12 mouse cellular contexts compared by ENCODE assay signal in genomic region chr14:59846609-59847375, GRCm38 (mm10).
A peak's percentile ranks its signal among the peaks of the same experiment; 100 is the strongest.
DNase-seq lines count a peak whose midpoint lies in the region; ATAC-seq and TF ChIP-seq lines count a peak whose summit lies in the region.
"Had no signal": no experiment of that assay in that cellular context is flagged by ENCODE, and none has a peak within 500 bp of the region (broad histone marks: within the 10 kb centered on the region; RNA-seq: fewer than 3 reads in every experiment).

No protein-coding gene starts in this region.

- no peak overlapping the region for H3K4me3 ChIP-seq in heart, embryonic 10.5 days
- no peak overlapping the region for H3K4me3 ChIP-seq in heart, embryonic 11.5 days (ENCODE audit: low read depth, low read length)
- no peak overlapping the region for H3K4me3 ChIP-seq in limb, embryonic 14.5 days (replicated peaks; ENCODE audit: low read length)
- H3K4me3 ChIP-seq: midbrain, embryonic 12.5 days had no signal

- H3K36me3 ChIP-seq in heart, embryonic 10.5 days, result no peaks in the 10 kb centered on the region
- H3K36me3 ChIP-seq in heart, embryonic 11.5 days (ENCODE audit: control insufficient read depth, insufficient read depth, low read length), result no peaks in the 10 kb centered on the region
- H3K36me3 ChIP-seq in limb, embryonic 14.5 days (ENCODE audit: control insufficient read depth, insufficient read depth, low read length), result no peaks in the 10 kb centered on the region
- H3K36me3 ChIP-seq: midbrain, embryonic 12.5 days had no signal

- DNase-seq in adrenal gland, postnatal 10 days, result peak; percentile 5
- no peak for DNase-seq in adrenal gland, adult 2 months
- no peak for DNase-seq in heart, embryonic 10.5 days (ENCODE audit: low spot score)
- peak; percentile 42 for DNase-seq in brain, embryonic 14.5 days (ENCODE audit: low read depth)
- DNase-seq in limb, embryonic 14.5 days (ENCODE audit: low spot score), result peak; percentile 6
- no peak for DNase-seq in layer of hippocampus, adult 9-10 months (ENCODE audit: low spot score)
- DNase-seq in thymus, adult 18-20 months, result no peak
- DNase-seq: heart, postnatal 36 days; lung, embryonic 14.5 days had no signal

- no peaks in the 10 kb centered on the region for H3K27me3 ChIP-seq in heart, embryonic 10.5 days (ENCODE audit: insufficient read depth, poor library complexity, severe bottlenecking)
- no peaks in the 10 kb centered on the region for H3K27me3 ChIP-seq in heart, embryonic 11.5 days (ENCODE audit: control insufficient read depth, insufficient read depth, low read length)
- H3K27me3 ChIP-seq in limb, embryonic 14.5 days (ENCODE audit: control insufficient read depth, insufficient read depth, low read length), result 0 out of 2 replicates have a peak, but pooled peaks cover 4% of the 10 kb centered on the region
- H3K27me3 ChIP-seq: midbrain, embryonic 12.5 days had no signal

- no peak for ATAC-seq in heart, embryonic 11.5 days (replicated peaks; ENCODE audit: insufficient number of reproducible peaks, low FRiP score, low TSS enrichment)
- ATAC-seq in limb, embryonic 14.5 days (ENCODE audit: low FRiP score, low read depth), result peak; percentile 62; the same call in 1 of the 2 replicates

- H3K4me1 ChIP-seq in heart, embryonic 10.5 days, result peaks cover 17% of the 10 kb centered on the region; the same call in 1 of the 2 replicates
- 0 out of 2 replicates have a peak, but pooled peaks cover 3% of the 10 kb centered on the region for H3K4me1 ChIP-seq in heart, embryonic 11.5 days (ENCODE audit: control insufficient read depth, insufficient read depth, low read length)
- H3K4me1 ChIP-seq in limb, embryonic 14.5 days (ENCODE audit: control insufficient read depth, insufficient read depth, low read length), result peaks cover 16% of the 10 kb centered on the region; the same call in 1 of the 2 replicates

- no peak for TF ChIP-seq CTCF in brain, embryonic 14.5 days (IDR thresholded peaks at IDR 0.05; ENCODE audit: borderline replicate concordance, extremely low read depth, insufficient read depth, insufficient read length)

- H3K9me3 ChIP-seq in heart, embryonic 10.5 days, result no peaks in the 10 kb centered on the region
- H3K9me3 ChIP-seq in heart, embryonic 11.5 days (replicated peaks; ENCODE audit: control insufficient read depth, low read length), result no peaks in the 10 kb centered on the region
- H3K9me3 ChIP-seq in limb, embryonic 14.5 days (ENCODE audit: control insufficient read depth, low read length), result no peaks in the 10 kb centered on the region
- H3K9me3 ChIP-seq: midbrain, embryonic 12.5 days had no signal

- WGBS in heart, embryonic 10.5 days, result 42% methylated on average over 14 of the region's 14 CpGs
- WGBS in heart, embryonic 11.5 days (ENCODE audit: insufficient replicate concordance), result 45% methylated on average over 14 of the region's 14 CpGs
- whole genome bisulfite sequencing in limb, embryonic 14.5 days, result 23% methylated on average over 14 of the region's 14 CpGs

- no peak for TF ChIP-seq POLR2A in brain, embryonic 14.5 days (IDR thresholded peaks at IDR 0.05; ENCODE audit: borderline replicate concordance, extremely low read depth, insufficient read depth, insufficient read length, poor library complexity, severe bottlenecking)
- TF ChIP-seq POLR2A in limb, embryonic 14.5 days (IDR thresholded peaks at IDR 0.05; ENCODE audit: borderline replicate concordance, extremely low read depth, insufficient read depth, insufficient read length), result no peak

- no peak overlapping the region for H3K4me2 ChIP-seq in heart, embryonic 11.5 days
- no peak overlapping the region for H3K4me2 ChIP-seq in limb, embryonic 14.5 days (replicated peaks; ENCODE audit: low read depth, low read length, severe bottlenecking)
- H3K4me2 ChIP-seq: lung, embryonic 14.5 days; midbrain, embryonic 12.5 days had no signal

- peak overlapping the region; percentile 62 for H3K27ac ChIP-seq in heart, embryonic 10.5 days
- H3K27ac ChIP-seq in heart, embryonic 11.5 days (ENCODE audit: low read depth, low read length), result no peak overlapping the region
- H3K27ac ChIP-seq in limb, embryonic 14.5 days (replicated peaks; ENCODE audit: low read depth, low read length), result no peak overlapping the region
- H3K27ac ChIP-seq: midbrain, embryonic 12.5 days; stomach, postnatal 0 days had no signal

- H3K9ac ChIP-seq in heart, embryonic 11.5 days (ENCODE audit: low read depth, low read length), result no peak overlapping the region
- no peak overlapping the region for H3K9ac ChIP-seq in limb, embryonic 14.5 days (ENCODE audit: low read depth, low read length, severe bottlenecking)
- H3K9ac ChIP-seq: lung, embryonic 14.5 days; midbrain, embryonic 12.5 days had no signal

Comparison
In these comparisons a context has a peak if more than half of its experiments do, and no peak if none do; other contexts are left out.
1. DNase-seq: peak in adrenal gland, postnatal 10 days (single experiment), brain, embryonic 14.5 days (single experiment) and limb, embryonic 14.5 days (single experiment); none in adrenal gland, adult 2 months (single experiment), heart, embryonic 10.5 days (single experiment), layer of hippocampus, adult 9-10 months (single experiment) and thymus, adult 18-20 months (0 of 2).